Mouse (Mus musculus) cerebellum, adult 18-20 months (tissue): Measurements from ENCODE around the gene Phldb1.

Experiments
- DNase-seq, 2 experiments: peaks; one replicate each; pipeline ENCODE4 v3.0.0; 2021

The Phldb1 gene

GRCm38 (mm10) chr9:44726431-44727146, 8.4 kb downstream of the Phldb1 start:
- no peak for DNase-seq

DNA sequence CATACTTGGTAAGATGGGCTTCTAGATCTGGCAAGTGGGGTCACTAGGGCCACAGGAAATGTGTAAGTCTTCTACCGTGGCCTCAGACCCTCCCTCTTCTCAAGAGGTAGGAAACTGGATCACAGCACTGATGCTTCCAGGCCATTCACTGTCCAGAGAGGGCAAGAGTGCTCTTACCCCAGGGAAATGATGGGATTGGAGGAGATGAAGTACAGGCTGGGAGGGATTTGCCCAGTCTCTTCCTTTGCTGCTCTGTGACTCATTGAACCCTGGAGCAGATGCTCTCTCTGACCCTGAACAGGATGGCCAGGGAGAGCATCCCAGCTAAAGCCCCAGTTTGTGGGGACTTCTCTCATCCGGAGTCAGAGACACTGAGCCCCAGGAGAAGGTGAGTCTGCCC, 10.3 kb downstream of the Phldb1 start:
- no peak for DNase-seq

DNA sequence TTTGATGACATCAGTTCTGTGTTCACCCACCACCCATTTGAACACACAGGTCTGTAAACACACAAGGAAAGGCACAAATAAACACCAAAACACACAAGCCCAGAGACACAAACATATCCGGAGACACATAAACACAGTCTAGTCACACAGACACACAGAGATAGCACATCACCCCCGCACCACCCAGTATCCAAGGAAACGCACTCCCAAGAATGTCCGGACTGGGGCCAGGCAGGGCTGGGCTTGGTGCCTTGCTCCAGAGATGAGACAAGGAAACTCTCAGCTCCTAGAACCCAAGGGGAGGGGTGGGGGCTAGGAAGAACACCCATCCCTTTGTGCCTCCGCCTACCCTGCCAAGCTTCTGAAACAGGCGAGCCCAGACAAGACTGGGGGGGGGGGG, 10.8 kb downstream of the Phldb1 start:
- peak in 1 of 2 experiments; percentile 17 for DNase-seq

GRCm38 (mm10) chr9:44723521-44724041, 11.4 kb downstream of the Phldb1 start:
- peak in 1 of 2 experiments; percentile 5 for DNase-seq

- peak in 1 of 2 experiments; percentile 2 for DNase-seq
Measured at GRCm38 (mm10) chr9:44723008-44723407, 12.0 kb downstream of the Phldb1 start.

DNA sequence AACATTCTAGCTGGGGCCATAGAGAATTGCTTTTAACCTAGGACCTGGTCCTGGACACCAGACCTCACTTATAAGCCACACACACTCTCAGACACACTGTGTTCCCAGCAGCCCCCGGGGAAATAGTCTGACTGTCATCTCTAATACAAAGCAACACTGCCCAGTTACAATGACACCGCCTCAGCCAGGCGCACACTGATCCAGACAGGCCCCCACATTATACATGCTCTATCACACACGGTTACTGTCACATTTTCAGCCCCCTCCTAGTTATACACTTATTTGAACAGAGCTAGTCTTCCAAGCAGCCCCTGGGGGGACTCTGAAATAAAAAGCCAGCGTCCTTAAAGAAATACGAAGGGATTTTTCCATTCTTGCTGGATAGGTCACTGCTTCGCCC, 12.4 kb downstream of the Phldb1 start:
- DNase-seq: peak in 1 of 2 experiments; percentile 11

DNA sequence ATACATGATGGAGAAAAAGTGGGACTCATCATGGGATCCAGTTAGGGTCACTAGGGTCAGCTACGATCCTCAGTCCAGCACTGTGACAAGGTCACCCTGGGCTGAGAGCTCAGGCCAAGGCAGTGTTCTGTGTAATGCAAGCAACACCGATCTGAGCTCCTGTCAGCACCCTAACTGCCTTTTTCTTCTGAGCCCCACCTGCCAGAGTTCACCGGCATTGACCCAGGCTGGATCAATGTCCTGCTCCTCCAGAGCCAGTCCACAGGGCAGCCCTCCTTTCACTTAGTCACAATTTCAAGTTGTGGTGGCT, 13.2 kb downstream of the Phldb1 start:
- no peak for DNase-seq

- peak; percentile 93 to 97 for DNase-seq
Measured at GRCm38 (mm10) chr9:44721154-44721876, 13.7 kb downstream of the Phldb1 start.

DNA sequence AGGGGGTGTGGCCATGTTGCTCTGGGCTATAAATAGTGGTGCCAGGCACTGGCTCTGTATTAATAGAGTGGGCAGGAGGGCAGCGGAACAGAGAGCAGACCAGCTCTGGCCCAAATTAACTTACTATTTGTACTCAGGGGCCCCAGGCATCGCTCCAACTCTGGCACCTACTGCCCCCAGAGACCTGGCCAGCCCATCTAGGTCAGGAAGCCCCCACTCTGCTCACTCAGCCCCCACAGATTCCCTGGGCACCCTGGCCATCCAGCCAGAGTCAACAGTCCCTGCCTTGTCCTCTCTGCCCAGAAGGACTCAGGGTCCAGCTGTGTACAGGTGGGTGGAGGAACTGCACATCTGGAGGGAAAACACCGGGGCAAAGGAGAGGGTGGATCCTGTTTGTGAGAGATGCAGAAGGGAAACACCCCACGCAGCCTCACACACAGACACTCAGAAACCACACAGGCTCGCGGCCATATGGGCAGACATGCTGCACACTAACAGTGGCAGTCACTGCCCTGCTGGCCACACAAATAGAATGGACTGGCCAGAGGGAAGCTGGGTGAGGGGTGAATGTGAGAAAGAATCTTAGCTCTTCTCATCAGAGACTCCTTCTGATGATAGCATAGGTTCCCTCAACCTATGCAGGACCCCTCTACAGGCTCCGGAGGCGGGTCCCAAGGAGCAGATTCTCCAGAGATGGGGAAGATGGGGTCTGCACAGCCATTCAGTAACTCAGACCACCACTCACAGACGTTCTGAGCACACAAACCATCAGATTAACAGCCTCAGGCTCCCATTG, 14.4 kb downstream of the Phldb1 start:
- peak; percentile 72 to 75 for DNase-seq

- DNase-seq: no peak
Measured at GRCm38 (mm10) chr9:44719632-44720357, 15.2 kb downstream of the Phldb1 start.

- DNase-seq: peak; percentile 59 to 62
Measured at GRCm38 (mm10) chr9:44718937-44719631, 15.9 kb downstream of the Phldb1 start.

- DNase-seq: peak; percentile 88 to 91
Measured at GRCm38 (mm10) chr9:44717822-44718242, 17.2 kb downstream of the Phldb1 start.

DNA sequence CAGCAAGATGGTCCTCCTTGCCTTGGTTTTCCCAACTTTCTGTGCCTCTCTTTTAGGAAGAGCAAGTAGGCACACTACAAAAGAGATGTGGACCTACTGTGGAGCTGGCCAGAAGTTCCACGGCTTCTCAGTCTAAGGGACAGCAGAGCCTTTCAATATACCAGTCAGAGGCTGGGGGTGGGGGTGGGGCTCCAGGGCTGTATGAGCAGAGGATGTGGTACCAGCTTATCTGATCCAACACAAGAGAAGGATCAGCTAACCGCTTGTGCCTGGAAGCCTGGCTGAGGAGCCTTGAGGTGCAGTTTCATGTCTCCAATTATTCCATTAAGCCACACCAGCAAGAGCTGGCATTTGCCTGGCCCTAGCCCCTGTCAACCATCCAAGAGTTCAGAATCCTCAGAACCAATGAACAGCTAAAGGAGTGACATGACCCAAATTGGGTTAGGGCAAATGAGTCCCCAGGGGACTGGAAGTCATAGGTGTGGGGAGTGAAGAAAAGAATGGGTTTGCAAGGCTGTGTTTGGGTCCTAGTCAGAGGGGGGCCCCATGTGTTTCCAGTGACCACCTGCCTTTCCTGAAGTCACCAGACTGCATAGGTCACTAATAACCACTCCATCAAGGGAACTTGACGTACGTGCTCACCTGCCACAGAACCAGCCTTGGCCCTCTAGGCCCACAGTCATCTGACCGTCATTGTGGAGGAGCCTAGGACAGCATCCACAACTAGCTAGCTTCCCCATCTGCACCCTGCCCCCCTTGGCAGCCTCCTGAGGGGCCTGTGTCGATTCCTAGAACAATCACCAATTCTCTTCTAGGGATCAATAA, 17.8 kb downstream of the Phldb1 start:
- peak in 1 of 2 experiments; percentile 41 for DNase-seq

DNA sequence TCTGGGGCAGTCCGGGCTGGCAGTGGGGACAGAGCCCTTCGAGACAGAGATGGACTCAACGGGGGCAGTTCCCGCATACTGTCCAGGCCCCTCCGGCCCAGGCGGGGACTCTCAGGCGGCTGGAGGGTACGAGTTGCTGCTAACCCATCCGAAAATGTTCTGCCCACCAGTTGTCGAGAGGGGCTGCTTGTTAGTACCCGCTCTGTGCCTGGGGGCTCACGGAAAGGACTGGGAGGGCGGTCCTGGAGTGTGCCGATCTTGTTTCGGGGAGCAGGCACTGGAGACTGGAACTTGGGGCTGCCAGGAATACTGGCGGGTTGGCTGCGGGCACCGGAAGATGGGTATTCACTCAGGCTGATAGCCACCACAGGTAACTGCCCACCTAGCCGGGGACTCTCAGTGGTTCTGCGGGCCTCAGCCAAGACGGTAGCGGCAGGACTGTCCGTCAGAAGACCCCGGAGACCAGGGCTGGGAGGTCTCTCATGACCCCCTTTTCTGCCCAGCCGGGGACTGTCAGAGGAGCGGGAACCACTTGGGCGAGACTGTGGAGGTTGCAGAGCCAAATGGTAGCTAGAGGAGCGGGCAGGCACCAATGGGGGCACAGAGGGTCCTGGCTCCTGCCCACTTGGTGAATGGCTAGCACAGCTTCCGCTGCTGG, 19.2 kb downstream of the Phldb1 start:
- DNase-seq: no peak

DNA sequence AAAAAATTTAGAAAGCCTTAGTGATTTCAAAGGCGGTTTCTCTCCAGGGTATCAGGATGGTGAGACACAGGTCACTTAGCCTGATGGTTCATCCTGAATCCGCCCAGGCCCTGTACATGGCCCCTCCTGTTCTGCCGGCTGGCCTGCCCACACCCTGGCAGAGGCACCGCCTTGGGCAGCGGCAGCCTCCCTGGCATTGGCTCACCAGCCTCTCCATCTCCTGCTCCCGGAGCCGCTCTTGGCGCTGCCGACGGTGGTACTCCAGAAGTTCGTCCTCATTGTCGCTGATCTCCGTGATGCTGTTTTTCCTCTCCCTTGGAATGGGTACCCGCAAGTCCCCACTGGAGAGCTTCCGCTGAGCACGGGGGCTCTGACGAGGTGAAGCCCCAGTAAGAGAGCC, 19.9 kb downstream of the Phldb1 start:
- peak; percentile 75 to 84 for DNase-seq

DNA sequence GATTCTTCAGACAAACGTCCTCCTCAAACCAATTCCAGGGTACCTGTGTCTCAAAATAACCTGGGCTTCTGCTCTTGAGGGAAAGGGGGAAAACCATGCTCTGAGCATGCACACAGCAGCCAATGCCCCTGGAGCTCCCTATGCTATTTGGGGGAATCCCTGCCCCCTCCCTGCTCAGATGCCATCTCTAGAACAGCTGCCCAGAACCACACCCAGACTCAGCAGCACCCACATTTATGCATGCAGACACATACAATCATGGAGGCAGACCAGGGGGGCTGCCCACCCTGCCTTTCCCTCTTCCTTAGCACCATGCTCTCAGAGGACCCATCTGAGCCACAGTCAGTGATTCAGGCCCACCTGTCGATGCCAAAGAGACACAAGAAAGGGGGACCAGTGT, 21.4 kb downstream of the Phldb1 start:
- DNase-seq: no peak

GRCm38 (mm10) chr9:44713080-44713479, 21.9 kb downstream of the Phldb1 start:
- no peak for DNase-seq

DNA sequence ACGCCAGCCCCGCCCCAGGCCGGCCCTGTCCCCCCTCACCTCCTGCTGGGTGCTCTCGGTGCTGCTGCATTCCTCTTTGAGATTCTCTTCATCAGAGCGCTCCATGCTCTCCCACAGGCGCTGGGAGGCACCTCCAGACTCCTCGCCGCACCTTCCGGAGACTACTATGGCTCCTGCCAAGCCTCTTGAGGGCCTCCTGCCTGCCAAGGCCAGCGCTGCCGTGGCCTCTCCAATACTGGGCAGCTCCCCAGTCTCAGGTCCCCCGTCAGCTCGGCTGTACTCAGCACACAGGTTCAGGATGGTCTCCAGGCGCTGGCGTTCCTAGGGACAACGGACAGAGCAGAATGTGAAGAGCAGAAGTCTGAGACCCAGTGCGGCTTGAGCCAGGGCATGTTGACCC, 23.4 kb downstream of the Phldb1 start:
- DNase-seq: no peak

DNA sequence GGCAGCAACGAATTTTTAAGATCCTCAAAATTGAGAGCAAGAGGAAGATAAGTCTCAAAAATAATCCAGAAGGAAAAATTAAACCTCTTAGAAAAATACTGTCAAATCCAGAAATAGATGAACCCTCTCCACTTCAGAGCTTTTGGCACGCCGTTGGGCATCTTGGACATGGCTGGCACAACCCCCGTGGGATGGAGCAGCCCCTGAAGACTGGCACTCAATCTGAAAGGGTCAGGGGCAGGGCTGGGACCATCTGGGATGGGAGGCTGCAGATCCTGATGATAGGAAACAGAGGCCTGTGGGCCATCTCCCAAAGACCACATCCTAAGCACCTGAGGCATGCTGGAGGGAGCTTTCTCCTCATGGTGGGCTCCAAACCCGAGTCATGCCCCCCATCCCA, 24.8 kb downstream of the Phldb1 start:
- no peak for DNase-seq

GRCm38 (mm10) chr9:44709600-44709999, 25.4 kb downstream of the Phldb1 start:
- DNase-seq: no peak

GRCm38 (mm10) chr9:44708925-44709324, 26.1 kb downstream of the Phldb1 start:
- DNase-seq: no peak
